Mouse (Mus musculus) G1E (cell line): ENCODE measurements around the gene Borcs8. TPM values are rescaled to one million over a fixed set of nuclear protein-coding genes. Genes with fewer than 3 reads are reported as not detected.

Experiments
- ATAC-seq: 2 replicates; pipeline ENCODE4 v1.8.0; 2016; ENCODE audit warnings: mild to moderate bottlenecking; ENCODE audit not compliant: insufficient number of reproducible peaks, poor library complexity, low FRiP score, severe bottlenecking; ENCODE audit errors: extremely low read depth
- DNase-seq: peaks from one replicate; pipeline ENCODE4 v3.0.0; 2012; ENCODE audit warnings: low spot score
- H3K27me3 ChIP-seq: 2 replicates; pipeline ENCODE4 v1.6.1; 2012; ENCODE audit warnings: mild to moderate bottlenecking, low read length, inconsistent platforms; ENCODE audit not compliant: insufficient read depth
- H3K36me3 ChIP-seq: replicated peaks from 2 replicates; pipeline ENCODE3; 2012; ENCODE audit warnings: mild to moderate bottlenecking, inconsistent platforms
- H3K4me1 ChIP-seq: 2 replicates; pipeline ENCODE4 v1.6.1; 2012; ENCODE audit warnings: low read depth, low read length, inconsistent platforms, mixed read lengths; ENCODE audit not compliant: insufficient read depth
- H3K4me3 ChIP-seq: 2 replicates; pipeline ENCODE4 v1.5.1; 2012; ENCODE audit warnings: low read depth, mild to moderate bottlenecking, inconsistent platforms, low read length, moderate library complexity, mixed read lengths
- H3K9me3 ChIP-seq: replicated peaks from 2 replicates; pipeline ENCODE4 v1.6.1; 2012; ENCODE audit warnings: inconsistent platforms
- CTCF ChIP-seq: IDR thresholded peaks from 2 replicates; pipeline ENCODE4 v1.5.1; 2012; ENCODE audit warnings: low read depth, low read length, inconsistent platforms, mixed read lengths
- GATA1 ChIP-seq: IDR thresholded peaks from 2 replicates; pipeline ENCODE4 v1.6.1; 2012; ENCODE audit warnings: borderline replicate concordance, low read length, inconsistent platforms, mixed read lengths
- GATA2 ChIP-seq: IDR thresholded peaks from 2 replicates; pipeline ENCODE4 v1.6.1; 2012; ENCODE audit warnings: low read depth, low read length, inconsistent platforms, borderline replicate concordance
- POLR2AphosphoS5 ChIP-seq: IDR thresholded peaks from 2 replicates; pipeline ENCODE4 v1.6.1; 2012; ENCODE audit warnings: low read depth, low read length, inconsistent platforms; ENCODE audit not compliant: insufficient replicate concordance
- TAL1 ChIP-seq: conservative IDR thresholded peaks from 2 replicates; pipeline ENCODE4 v1.6.1; 2012; ENCODE audit warnings: low read depth, low read length, inconsistent platforms, mixed read lengths
- polyA plus RNA-seq: library from polyadenylated mRNA; stranded (reverse); fragments of >175 nt; gene quantifications from 2 replicates; pipeline ENCODE4 v1.2.3, GENCODE M21; 2012
- total RNA-seq, 2 experiments: library from RNA; stranded (forward) in 1 of 2; stranded (reverse) in 1 of 2; fragments of 200-1000 nt in 1 of 2; fragments of >200 nt in 1 of 2; fragmentation: Nextera tagmentation in 1 of 2; gene quantifications; 2 replicates each; pipeline ENCODE4 v1.2.3; 2014 to 2017

The Borcs8 gene
- total and polyA plus RNA-seq, 3 experiments, result 42.9 to 82.4 (median 73.8) TPM

GRCm38 (mm10) chr8:70181903-70182252 lies 42.6 kb downstream of the Borcs8 start:
- no peak overlapping the region; the same call in 1 of the 2 replicates for H3K4me3 ChIP-seq
- DNase-seq, result no peak
- peaks cover 87% of the 10 kb centered on the region for H3K36me3 ChIP-seq
- TF ChIP-seq TAL1 (no peak), GATA1 (no peak), GATA2 (no peak)
- no peaks in the 10 kb centered on the region for H3K9me3 ChIP-seq
- H3K4me1 ChIP-seq, result peaks cover 32% of the 10 kb centered on the region
- no peaks in the 10 kb centered on the region for H3K27me3 ChIP-seq
- ATAC-seq, result no peak

GRCm38 (mm10) chr8:70183194-70183593 lies 43.9 kb downstream of the Borcs8 start:
- Histone ChIP-seq H3K27me3 (no peaks in the 10 kb centered on the region), H3K4me1 (peaks cover 31% of the 10 kb centered on the region), H3K36me3 (peaks cover 88% of the 10 kb centered on the region), H3K9me3 (no peaks in the 10 kb centered on the region), H3K4me3 (no peak overlapping the region)
- ATAC-seq (no peak), DNase-seq (no peak)
- no peak for TF ChIP-seq CTCF

- ATAC-seq, result no peak
- Histone ChIP-seq H3K27me3 (no peaks in the 10 kb centered on the region), H3K4me1 (peaks cover 4% of the 10 kb centered on the region; the same call in 1 of the 2 replicates), H3K4me3 (no peak overlapping the region), H3K36me3 (peaks cover 95% of the 10 kb centered on the region), H3K9me3 (no peaks in the 10 kb centered on the region)
- DNase-seq, result no peak
- TF ChIP-seq TAL1 (no peak), GATA1 (no peak), CTCF (no peak), POLR2AphosphoS5 (no peak), GATA2 (no peak)
Measured at GRCm38 (mm10) chr8:70188707-70189106, 49.4 kb downstream of the Borcs8 start.

- Histone ChIP-seq H3K9me3 (no peaks in the 10 kb centered on the region), H3K4me1 (no peaks in the 10 kb centered on the region; the same call in 1 of the 2 replicates), H3K4me3 (no peak overlapping the region), H3K27me3 (no peaks in the 10 kb centered on the region), H3K36me3 (peaks cover 91% of the 10 kb centered on the region)
- no peak for ATAC-seq
- TF ChIP-seq GATA1, result no peak
- TF ChIP-seq GATA2, result no peak
- TF ChIP-seq POLR2AphosphoS5, result no peak
- no peak for TF ChIP-seq TAL1
- TF ChIP-seq CTCF, result no peak
- no peak for DNase-seq
Measured at GRCm38 (mm10) chr8:70193238-70193637, 53.9 kb downstream of the Borcs8 start.

- Histone ChIP-seq H3K9me3 (no peaks in the 10 kb centered on the region), H3K4me1 (no peaks in the 10 kb centered on the region; the same call in 1 of the 2 replicates), H3K4me3 (no peak overlapping the region), H3K36me3 (peaks cover 87% of the 10 kb centered on the region), H3K27me3 (no peaks in the 10 kb centered on the region)
- no peak for ATAC-seq
- no peak for TF ChIP-seq POLR2AphosphoS5
- no peak for TF ChIP-seq GATA2
- TF ChIP-seq GATA1, result no peak
- no peak for TF ChIP-seq CTCF
- no peak for TF ChIP-seq TAL1
- DNase-seq, result no peak
Measured at GRCm38 (mm10) chr8:70194191-70194590, 54.9 kb downstream of the Borcs8 start.

- DNase-seq, result no peak
Measured at GRCm38 (mm10) chr8:70195762-70196161, 56.5 kb downstream of the Borcs8 start.

More at GRCm38 (mm10) chr8:70195762-70196161, 56.5 kb downstream of the Borcs8 start:
- no peak overlapping the region for H3K4me3 ChIP-seq
- peaks cover 9% of the 10 kb centered on the region for H3K4me1 ChIP-seq
- H3K27me3 ChIP-seq, result no peaks in the 10 kb centered on the region
- no peaks in the 10 kb centered on the region for H3K9me3 ChIP-seq
- TF ChIP-seq POLR2AphosphoS5 (no peak), GATA1 (no peak), TAL1 (no peak), GATA2 (no peak), CTCF (no peak)
- peaks cover 86% of the 10 kb centered on the region for H3K36me3 ChIP-seq
- ATAC-seq, result no peak

Other genes with a start within 250 kb of the Borcs8 start
Only the 20 nearest of the 23 such genes appear.
- 99.3 and 101 TPM in 2 replicates for gene Gatad2a, start 143.1 kb upstream of the Borcs8 start, total RNA-seq (2014; fragmentation: Nextera tagmentation)
- 44.4 and 52.2 TPM in 2 replicates for gene Gatad2a, start 143.1 kb upstream of the Borcs8 start, total RNA-seq (2017)
- 104 and 139 TPM in 2 replicates for gene Gatad2a, start 143.1 kb upstream of the Borcs8 start, polyA plus RNA-seq
- gene Mau2, start 96.8 kb upstream of the Borcs8 start, total RNA-seq (2014; fragmentation: Nextera tagmentation), result 49.6 and 53.2 TPM in 2 replicates
- 35.4 and 37.8 TPM in 2 replicates for gene Mau2, start 96.8 kb upstream of the Borcs8 start, total RNA-seq (2017)
- gene Mau2, start 96.8 kb upstream of the Borcs8 start, polyA plus RNA-seq, result 29.6 and 34.2 TPM in 2 replicates
- 17.9 and 43.3 TPM in 2 replicates for gene Sugp1, start 96.7 kb upstream of the Borcs8 start, total RNA-seq (2014; fragmentation: Nextera tagmentation)
- 33.1 and 36.0 TPM in 2 replicates for gene Sugp1, start 96.7 kb upstream of the Borcs8 start, total RNA-seq (2017)
- 44.9 and 52.9 TPM in 2 replicates for gene Sugp1, start 96.7 kb upstream of the Borcs8 start, polyA plus RNA-seq
- not detected in 2 replicates for gene Tm6sf2, start 66.6 kb upstream of the Borcs8 start, total RNA-seq (2014; fragmentation: Nextera tagmentation)
- 0.38 and 1.1 TPM in 2 replicates for gene Tm6sf2, start 66.6 kb upstream of the Borcs8 start, total RNA-seq (2017)
- gene Tm6sf2, start 66.6 kb upstream of the Borcs8 start, polyA plus RNA-seq, result 0.07 and 0.23 TPM in 2 replicates
- gene Hapln4, start 56.0 kb upstream of the Borcs8 start, total RNA-seq (2014; fragmentation: Nextera tagmentation), result not detected in 2 replicates
- gene Hapln4, start 56.0 kb upstream of the Borcs8 start, total RNA-seq (2017), result 0.05 TPM in 1 of 2 replicates, not detected in the other
- not detected in 2 replicates for gene Hapln4, start 56.0 kb upstream of the Borcs8 start, polyA plus RNA-seq
- not detected in 2 replicates for gene Ncan, start 18.6 kb upstream of the Borcs8 start, total RNA-seq (2014; fragmentation: Nextera tagmentation)
- 0.05 TPM in 1 of 2 replicates, not detected in the other for gene Ncan, start 18.6 kb upstream of the Borcs8 start, total RNA-seq (2017)
- not detected in 2 replicates for gene Ncan, start 18.6 kb upstream of the Borcs8 start, polyA plus RNA-seq
- gene Nr2c2ap, start 8.2 kb upstream of the Borcs8 start, total RNA-seq (2014; fragmentation: Nextera tagmentation), result 10.6 and 12.0 TPM in 2 replicates
- 6.7 and 8.5 TPM in 2 replicates for gene Nr2c2ap, start 8.2 kb upstream of the Borcs8 start, total RNA-seq (2017)
- gene Nr2c2ap, start 8.2 kb upstream of the Borcs8 start, polyA plus RNA-seq, result 12.0 and 19.4 TPM in 2 replicates
- gene Rfxank, start 345 bp upstream of the Borcs8 start, total RNA-seq (2014; fragmentation: Nextera tagmentation), result 11.9 and 12.6 TPM in 2 replicates
- 7.2 and 13.2 TPM in 2 replicates for gene Rfxank, start 345 bp upstream of the Borcs8 start, total RNA-seq (2017)
- 4.9 and 6.0 TPM in 2 replicates for gene Rfxank, start 345 bp upstream of the Borcs8 start, polyA plus RNA-seq
- 2.1 and 4.4 TPM in 2 replicates for gene Mef2b, start 212 bp downstream of the Borcs8 start, total RNA-seq (2014; fragmentation: Nextera tagmentation)
- 0.17 and 0.55 TPM in 2 replicates for gene Mef2b, start 212 bp downstream of the Borcs8 start, total RNA-seq (2017)
- 2.3 and 3.1 TPM in 2 replicates for gene Mef2b, start 212 bp downstream of the Borcs8 start, polyA plus RNA-seq
- 15.3 and 22.0 TPM in 2 replicates for gene Tmem161a, start 32.9 kb downstream of the Borcs8 start, total RNA-seq (2014; fragmentation: Nextera tagmentation)
- gene Tmem161a, start 32.9 kb downstream of the Borcs8 start, total RNA-seq (2017), result 15.8 and 22.0 TPM in 2 replicates
- gene Tmem161a, start 32.9 kb downstream of the Borcs8 start, polyA plus RNA-seq, result 119 and 145 TPM in 2 replicates
- gene Slc25a42, start 72.8 kb downstream of the Borcs8 start, total RNA-seq (2014; fragmentation: Nextera tagmentation), result 18.8 and 19.3 TPM in 2 replicates
- 5.1 and 5.3 TPM in 2 replicates for gene Slc25a42, start 72.8 kb downstream of the Borcs8 start, total RNA-seq (2017)
- gene Slc25a42, start 72.8 kb downstream of the Borcs8 start, polyA plus RNA-seq, result 9.7 and 12.1 TPM in 2 replicates
- 16.5 and 32.5 TPM in 2 replicates for gene Sugp2, start 94.7 kb downstream of the Borcs8 start, total RNA-seq (2014; fragmentation: Nextera tagmentation)
- gene Sugp2, start 94.7 kb downstream of the Borcs8 start, total RNA-seq (2017), result 22.7 and 27.8 TPM in 2 replicates
- gene Sugp2, start 94.7 kb downstream of the Borcs8 start, polyA plus RNA-seq, result 26.5 and 30.9 TPM in 2 replicates
- gene Armc6, start 95.0 kb downstream of the Borcs8 start, total RNA-seq (2014; fragmentation: Nextera tagmentation), result 7.7 and 9.3 TPM in 2 replicates
- 12.5 and 13.9 TPM in 2 replicates for gene Armc6, start 95.0 kb downstream of the Borcs8 start, total RNA-seq (2017)
- gene Armc6, start 95.0 kb downstream of the Borcs8 start, polyA plus RNA-seq, result 13.7 and 15.2 TPM in 2 replicates
- 1.6 and 3.8 TPM in 2 replicates for gene Homer3, start 143.3 kb downstream of the Borcs8 start, total RNA-seq (2014; fragmentation: Nextera tagmentation)
- gene Homer3, start 143.3 kb downstream of the Borcs8 start, total RNA-seq (2017), result 6.0 and 6.7 TPM in 2 replicates
- gene Homer3, start 143.3 kb downstream of the Borcs8 start, polyA plus RNA-seq, result 12.0 and 14.8 TPM in 2 replicates
- gene Ddx49, start 163.0 kb downstream of the Borcs8 start, total RNA-seq (2014; fragmentation: Nextera tagmentation), result 41.3 and 43.8 TPM in 2 replicates
- 88.3 and 114 TPM in 2 replicates for gene Ddx49, start 163.0 kb downstream of the Borcs8 start, total RNA-seq (2017)
- gene Ddx49, start 163.0 kb downstream of the Borcs8 start, polyA plus RNA-seq, result 55.1 and 56.2 TPM in 2 replicates
- gene Cope, start 163.0 kb downstream of the Borcs8 start, total RNA-seq (2014; fragmentation: Nextera tagmentation), result 147 and 152 TPM in 2 replicates
- 78.3 and 96.7 TPM in 2 replicates for gene Cope, start 163.0 kb downstream of the Borcs8 start, total RNA-seq (2017)
- 346 and 358 TPM in 2 replicates for gene Cope, start 163.0 kb downstream of the Borcs8 start, polyA plus RNA-seq
- not detected in 2 replicates for gene Cers1, start 176.3 kb downstream of the Borcs8 start, total RNA-seq (2014; fragmentation: Nextera tagmentation)
- gene Cers1, start 176.3 kb downstream of the Borcs8 start, total RNA-seq (2017), result 0.38 TPM in 1 of 2 replicates, not detected in the other
- gene Cers1, start 176.3 kb downstream of the Borcs8 start, polyA plus RNA-seq, result not detected in 2 replicates
- not detected in 2 replicates for gene Gdf1, start 190.3 kb downstream of the Borcs8 start, total RNA-seq (2014; fragmentation: Nextera tagmentation)
- gene Gdf1, start 190.3 kb downstream of the Borcs8 start, total RNA-seq (2017), result not detected in 2 replicates
- 0.04 TPM in 1 of 2 replicates, not detected in the other for gene Gdf1, start 190.3 kb downstream of the Borcs8 start, polyA plus RNA-seq
- 43.6 and 46.0 TPM in 2 replicates for gene Upf1, start 213.8 kb downstream of the Borcs8 start, total RNA-seq (2014; fragmentation: Nextera tagmentation)
- gene Upf1, start 213.8 kb downstream of the Borcs8 start, total RNA-seq (2017), result 22.9 and 27.5 TPM in 2 replicates
- 155 and 156 TPM in 2 replicates for gene Upf1, start 213.8 kb downstream of the Borcs8 start, polyA plus RNA-seq
- gene Comp, start 234.1 kb downstream of the Borcs8 start, total RNA-seq (2014; fragmentation: Nextera tagmentation), result not detected in 2 replicates
- 0.06 TPM in 1 of 2 replicates, not detected in the other for gene Comp, start 234.1 kb downstream of the Borcs8 start, total RNA-seq (2017)
- gene Comp, start 234.1 kb downstream of the Borcs8 start, polyA plus RNA-seq, result 0.14 and 0.15 TPM in 2 replicates